Mouse (Mus musculus): ENCODE data around the gene Tgfbr2. TPM values are rescaled to one million over a fixed set of nuclear protein-coding genes. Genes with fewer than 3 reads are reported as not detected.

The Tgfbr2 gene
- polyA plus RNA-seq, 2 experiments, result 3.2 to 4.2 TPM

GRCm38 (mm10) chr9:116193889-116194450, 18.8 kb upstream of the Tgfbr2 start:
- no peak for TF ChIP-seq EP300 (IDR thresholded peaks at IDR 0.05; ENCODE audit: low read depth)
- no peak for TF ChIP-seq CTCF (IDR thresholded peaks at IDR 0.05; ENCODE audit: low read depth)
- no peak for ATAC-seq (ENCODE audit: insufficient read depth)
- H3K36me3 ChIP-seq (replicated peaks; ENCODE audit: control insufficient read depth, insufficient read depth, low read depth), result no peaks in the 10 kb centered on the region

GRCm38 (mm10) chr9:116193535-116193881, 18.3 kb upstream of the Tgfbr2 start:
- no peak for TF ChIP-seq CTCF (IDR thresholded peaks at IDR 0.05; ENCODE audit: low read depth)
- TF ChIP-seq EP300 (IDR thresholded peaks at IDR 0.05; ENCODE audit: low read depth), result no peak
- no peaks in the 10 kb centered on the region for H3K36me3 ChIP-seq (replicated peaks; ENCODE audit: control insufficient read depth, insufficient read depth, low read depth)
- no peaks in the 10 kb centered on the region for H3K9me3 ChIP-seq (ENCODE audit: control insufficient read depth, low read length)
- H3K4me2 ChIP-seq (ENCODE audit: low read depth), result no peak overlapping the region
- H3K4me3 ChIP-seq (ENCODE audit: insufficient read depth in 1 of 2, low read depth in 2 of 2, low read length in 2 of 2), result no peak overlapping the region
- H3K27me3 ChIP-seq (ENCODE audit: control insufficient read depth, insufficient read depth, low read length), result no peaks in the 10 kb centered on the region
- WGBS (ENCODE audit: insufficient replicate concordance), result 31% methylated on average over 1 of the region's 1 CpGs
- H3K4me1 ChIP-seq (replicated peaks; ENCODE audit: control insufficient read depth in 2 of 2, insufficient read depth in 2 of 2, low read length in 1 of 2), result peaks cover 0 to 3% of the 10 kb centered on the region in 2 experiments; a peak in 1 of 4 replicates
- H3K9ac ChIP-seq (replicated peaks), result no peak overlapping the region
- DNase-seq (ENCODE audit: low read depth in 3 of 3, low spot score in 3 of 3) (no peak), ATAC-seq (ENCODE audit: insufficient read depth) (no peak)
- no peak overlapping the region for H3K27ac ChIP-seq

More at GRCm38 (mm10) chr9:116193889-116194450, 18.8 kb upstream of the Tgfbr2 start:
- Histone ChIP-seq H3K9me3 (ENCODE audit: control insufficient read depth, low read length) (no peaks in the 10 kb centered on the region), H3K27ac (no peak overlapping the region), H3K4me2 (ENCODE audit: low read depth) (no peak overlapping the region), H3K4me3 (ENCODE audit: insufficient read depth in 1 of 2, low read depth in 2 of 2, low read length in 2 of 2) (no peak overlapping the region), H3K27me3 (ENCODE audit: control insufficient read depth, insufficient read depth, low read length) (no peaks in the 10 kb centered on the region), H3K9ac (replicated peaks) (no peak overlapping the region), H3K4me1 (replicated peaks; ENCODE audit: control insufficient read depth in 2 of 2, insufficient read depth in 2 of 2, low read length in 1 of 2) (peaks cover 0 to 3% of the 10 kb centered on the region in 2 experiments; a peak in 1 of 4 replicates)
- WGBS (ENCODE audit: insufficient replicate concordance), result 23% methylated on average over 4 of the region's 4 CpGs
- no peak for DNase-seq (ENCODE audit: low read depth in 3 of 3, low spot score in 3 of 3)

GRCm38 (mm10) chr9:116192826-116193534, 17.8 kb upstream of the Tgfbr2 start:
- TF ChIP-seq EP300 (IDR thresholded peaks at IDR 0.05; ENCODE audit: low read depth) (no peak), CTCF (IDR thresholded peaks at IDR 0.05; ENCODE audit: low read depth) (no peak)
- H3K27me3 ChIP-seq (ENCODE audit: control insufficient read depth, insufficient read depth, low read length), result no peaks in the 10 kb centered on the region
- H3K27ac ChIP-seq, result no peak overlapping the region
- no peak overlapping the region for H3K4me3 ChIP-seq (ENCODE audit: insufficient read depth in 1 of 2, low read depth in 2 of 2, low read length in 2 of 2)
- H3K4me1 ChIP-seq (replicated peaks; ENCODE audit: control insufficient read depth in 2 of 2, insufficient read depth in 2 of 2, low read length in 1 of 2), result peaks cover 0 to 3% of the 10 kb centered on the region in 2 experiments; a peak in 1 of 4 replicates
- no peak for ATAC-seq (ENCODE audit: insufficient read depth)
- H3K9ac ChIP-seq (replicated peaks), result no peak overlapping the region
- no peaks in the 10 kb centered on the region for H3K9me3 ChIP-seq (ENCODE audit: control insufficient read depth, low read length)
- no peaks in the 10 kb centered on the region for H3K36me3 ChIP-seq (replicated peaks; ENCODE audit: control insufficient read depth, insufficient read depth, low read depth)
- no peak overlapping the region for H3K4me2 ChIP-seq (ENCODE audit: low read depth)
- DNase-seq (ENCODE audit: low read depth in 3 of 3, low spot score in 3 of 3), result no peak
- 76% methylated on average over 12 of the region's 12 CpGs for WGBS (ENCODE audit: insufficient replicate concordance)

- 50% methylated on average over 7 of the region's 7 CpGs for WGBS (ENCODE audit: insufficient replicate concordance)
- H3K27ac ChIP-seq, result no peak overlapping the region
- no peak overlapping the region for H3K4me2 ChIP-seq (ENCODE audit: low read depth)
- no peak overlapping the region for H3K4me3 ChIP-seq (ENCODE audit: insufficient read depth in 1 of 2, low read depth in 2 of 2, low read length in 2 of 2)
- TF ChIP-seq EP300 (IDR thresholded peaks at IDR 0.05; ENCODE audit: low read depth) (no peak), CTCF (IDR thresholded peaks at IDR 0.05; ENCODE audit: low read depth) (no peak)
- ATAC-seq (ENCODE audit: insufficient read depth), result no peak
- H3K9me3 ChIP-seq (ENCODE audit: control insufficient read depth, low read length), result no peaks in the 10 kb centered on the region
- DNase-seq (ENCODE audit: low read depth in 3 of 3, low spot score in 3 of 3), result no peak
- H3K36me3 ChIP-seq (replicated peaks; ENCODE audit: control insufficient read depth, insufficient read depth, low read depth), result no peaks in the 10 kb centered on the region
- no peak overlapping the region for H3K9ac ChIP-seq (replicated peaks)
- peaks cover 0 to 5% of the 10 kb centered on the region in 2 experiments; a peak in 1 of 4 replicates for H3K4me1 ChIP-seq (replicated peaks; ENCODE audit: control insufficient read depth in 2 of 2, insufficient read depth in 2 of 2, low read length in 1 of 2)
- no peaks in the 10 kb centered on the region for H3K27me3 ChIP-seq (ENCODE audit: control insufficient read depth, insufficient read depth, low read length)
Measured at GRCm38 (mm10) chr9:116192253-116192652, 17.1 kb upstream of the Tgfbr2 start.

- ATAC-seq (ENCODE audit: insufficient read depth), result no peak
- no peak overlapping the region for H3K4me3 ChIP-seq (ENCODE audit: insufficient read depth in 1 of 2, low read depth in 2 of 2, low read length in 2 of 2)
- H3K36me3 ChIP-seq (replicated peaks; ENCODE audit: control insufficient read depth, insufficient read depth, low read depth), result no peaks in the 10 kb centered on the region
- 36% methylated on average over 4 of the region's 4 CpGs for WGBS (ENCODE audit: insufficient replicate concordance)
- peaks cover 0 to 12% of the 10 kb centered on the region in 2 experiments; a peak in 2 of 4 replicates for H3K4me1 ChIP-seq (replicated peaks; ENCODE audit: control insufficient read depth in 2 of 2, insufficient read depth in 2 of 2, low read length in 1 of 2)
- H3K27me3 ChIP-seq (ENCODE audit: control insufficient read depth, insufficient read depth, low read length), result no peaks in the 10 kb centered on the region
- no peak for TF ChIP-seq EP300 (IDR thresholded peaks at IDR 0.05; ENCODE audit: low read depth)
- TF ChIP-seq CTCF (IDR thresholded peaks at IDR 0.05; ENCODE audit: low read depth), result no peak
- no peak overlapping the region for H3K27ac ChIP-seq
- no peaks in the 10 kb centered on the region for H3K9me3 ChIP-seq (ENCODE audit: control insufficient read depth, low read length)
- H3K9ac ChIP-seq (replicated peaks), result no peak overlapping the region
- H3K4me2 ChIP-seq (ENCODE audit: low read depth), result no peak overlapping the region
- no peak for DNase-seq (ENCODE audit: low read depth in 3 of 3, low spot score in 3 of 3)
Measured at GRCm38 (mm10) chr9:116189831-116190230, 14.7 kb upstream of the Tgfbr2 start.

Measured in liver, embryonic 14.5 days (tissue).